Mouse (Mus musculus): ENCODE measurements at regions not wholly inside any gene's neighbourhood (a gene's known extent, or its start where the extent isn't known, plus 50 kb on each side); places are given as distances from the start of the nearest gene placed in this dataset.

DNA sequence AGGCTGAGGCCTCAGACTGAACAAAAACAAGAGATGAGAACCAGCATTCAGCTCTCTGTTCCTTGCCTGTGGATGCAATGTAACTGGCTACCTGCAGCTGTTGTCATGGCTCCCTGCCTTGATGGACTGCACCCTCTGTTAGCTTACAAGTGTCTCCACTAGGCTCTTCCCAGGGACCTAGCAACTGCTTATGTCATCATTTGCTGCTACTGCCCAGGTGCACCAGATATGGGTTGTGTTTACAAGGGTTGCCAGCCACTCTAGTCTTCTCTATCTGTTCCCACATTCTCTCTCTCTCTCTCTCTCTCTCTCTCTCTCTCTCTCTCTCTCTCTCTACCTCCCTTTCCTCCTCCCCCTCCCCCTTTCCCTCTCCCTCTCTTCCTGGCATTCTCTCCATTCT lies 126.4 kb downstream of the Matn1 start:
- H3K9me3 ChIP-seq (replicated peaks; ENCODE audit: low read length), result no peaks in the 10 kb centered on the region
- in situ Hi-C loops (cut with MboI; ENCODE audit: low pct_ligation_motif_present, low pct_unique_long_range_greater_than_20kb, low sequenced_read_pairs) (no loop called here), dilution Hi-C loops (cut with MboI; ENCODE audit: extremely low pct_ligation_motif_present, extremely low pct_unique_long_range_greater_than_20kb, low sequenced_read_pairs) (no loop called here)

DNA sequence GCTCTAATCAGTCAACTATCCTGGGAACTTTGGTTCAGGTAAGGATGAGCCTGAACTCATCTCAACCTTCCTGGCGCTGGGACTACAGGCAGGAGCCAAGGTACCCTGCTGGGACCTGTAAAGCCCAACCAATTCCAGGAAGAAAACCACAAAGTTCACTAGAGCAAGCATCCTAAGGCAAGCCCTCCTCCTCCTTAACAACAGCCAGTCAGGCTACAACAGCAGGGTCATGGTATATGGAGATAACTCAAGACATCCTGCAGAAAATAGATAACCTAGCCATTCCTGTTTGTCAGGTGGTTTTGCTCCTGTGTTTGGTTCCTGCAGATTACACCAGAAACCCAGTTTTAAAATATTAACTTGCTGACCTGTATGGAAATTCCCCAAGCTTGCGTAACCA lies 128.4 kb downstream of the Matn1 start:
- in situ Hi-C loops (cut with MboI; ENCODE audit: low pct_ligation_motif_present, low pct_unique_long_range_greater_than_20kb, low sequenced_read_pairs) (no loop called here), dilution Hi-C loops (cut with MboI; ENCODE audit: extremely low pct_ligation_motif_present, extremely low pct_unique_long_range_greater_than_20kb, low sequenced_read_pairs) (no loop called here)
- Histone ChIP-seq H3K9ac (ENCODE audit: insufficient read depth, low read depth) (no peak overlapping the region), H3K9me3 (replicated peaks; ENCODE audit: low read length) (no peaks in the 10 kb centered on the region), H3K36me3 (replicated peaks in 1 of 2; ENCODE audit: control insufficient read depth in 1 of 2, insufficient read depth in 1 of 2, low read length in 1 of 2) (no peaks in the 10 kb centered on the region), H3K4me1 (ENCODE audit: control insufficient read depth in 1 of 2, insufficient read depth in 2 of 2) (no peaks in the 10 kb centered on the region), H3K27ac (ENCODE audit: insufficient read depth, low read depth) (no peak overlapping the region), H3K4me3 (replicated peaks in 1 of 3; ENCODE audit: low read depth in 2 of 3, low read length in 2 of 3, poor library complexity in 1 of 3) (no peak overlapping the region), H3K4me2 (ENCODE audit: insufficient read depth, low read depth, poor library complexity, severe bottlenecking) (no peak overlapping the region), H3K27me3 (replicated peaks) (peaks cover 89% of the 10 kb centered on the region), H3K79me2 (replicated peaks; ENCODE audit: control insufficient read depth, extremely low read depth, insufficient read depth, poor library complexity, severe bottlenecking) (no peaks in the 10 kb centered on the region)
- TF ChIP-seq MAZ (IDR thresholded peaks at IDR 0.05; ENCODE audit: low read depth, low read length), result no peak
- no peak for TF ChIP-seq PAX5 (IDR thresholded peaks at IDR 0.05; ENCODE audit: low read length)
- no peak for TF ChIP-seq E2F4 (IDR thresholded peaks at IDR 0.05; ENCODE audit: insufficient replicate concordance, low read depth, low read length)
- TF ChIP-seq NRF1 (IDR thresholded peaks at IDR 0.05; ENCODE audit: low read depth, low read length), result no peak
- no peak for TF ChIP-seq CHD1 (IDR thresholded peaks at IDR 0.05; ENCODE audit: low read depth, low read length)
- TF ChIP-seq ZMIZ1 (IDR thresholded peaks at IDR 0.05; ENCODE audit: low read depth, low read length), result no peak
- TF ChIP-seq MAFK (IDR thresholded peaks at IDR 0.05; ENCODE audit: insufficient replicate concordance, low read length), result no peak
- TF ChIP-seq POLR2A (IDR thresholded peaks at IDR 0.05; ENCODE audit: low read depth, low read length), result no peak
- no peak for TF ChIP-seq MAX (IDR thresholded peaks at IDR 0.05; ENCODE audit: low read length)
- TF ChIP-seq RCOR1 (conservative IDR thresholded peaks at IDR 0.05; ENCODE audit: low read depth, low read length), result no peak
- TF ChIP-seq ZKSCAN1 (IDR thresholded peaks at IDR 0.05; ENCODE audit: borderline replicate concordance, low read depth, low read length), result no peak
- no peak for TF ChIP-seq HCFC1 (IDR thresholded peaks at IDR 0.05; ENCODE audit: low read depth, low read length)
- TF ChIP-seq NELFE (IDR thresholded peaks at IDR 0.05; ENCODE audit: low read depth, low read length), result no peak
- no peak for TF ChIP-seq SIN3A (IDR thresholded peaks at IDR 0.05; ENCODE audit: low read length)
- DNase-seq (ENCODE audit: extremely low read depth), result no peak

More for the DNA sequence above, 126.4 kb downstream of the Matn1 start:
- Histone ChIP-seq H3K4me3 (replicated peaks in 1 of 3; ENCODE audit: low read depth in 2 of 3, low read length in 2 of 3, poor library complexity in 1 of 3) (no peak overlapping the region), H3K36me3 (replicated peaks in 1 of 2; ENCODE audit: control insufficient read depth in 1 of 2, insufficient read depth in 1 of 2, low read length in 1 of 2) (no peaks in the 10 kb centered on the region), H3K27me3 (replicated peaks) (peaks cover 93% of the 10 kb centered on the region), H3K4me2 (ENCODE audit: insufficient read depth, low read depth, poor library complexity, severe bottlenecking) (no peak overlapping the region), H3K27ac (ENCODE audit: insufficient read depth, low read depth) (no peak overlapping the region), H3K9ac (ENCODE audit: insufficient read depth, low read depth) (no peak overlapping the region), H3K79me2 (replicated peaks; ENCODE audit: control insufficient read depth, extremely low read depth, insufficient read depth, poor library complexity, severe bottlenecking) (no peaks in the 10 kb centered on the region), H3K4me1 (ENCODE audit: control insufficient read depth in 1 of 2, insufficient read depth in 2 of 2) (no peaks in the 10 kb centered on the region)
- TF ChIP-seq PAX5 (IDR thresholded peaks at IDR 0.05; ENCODE audit: low read length) (no peak), NELFE (IDR thresholded peaks at IDR 0.05; ENCODE audit: low read depth, low read length) (no peak), ZC3H11A (IDR thresholded peaks at IDR 0.05; ENCODE audit: low read depth, low read length) (no peak), E2F4 (IDR thresholded peaks at IDR 0.05; ENCODE audit: insufficient replicate concordance, low read depth, low read length) (no peak), MAFK (IDR thresholded peaks at IDR 0.05; ENCODE audit: insufficient replicate concordance, low read length) (no peak), MEF2A (IDR thresholded peaks at IDR 0.05; ENCODE audit: borderline replicate concordance, low read depth, low read length) (no peak), MXI1 (IDR thresholded peaks at IDR 0.05; ENCODE audit: low read depth, low read length) (no peak), MYC (IDR thresholded peaks at IDR 0.05; ENCODE audit: low read depth, low read length) (no peak), ZNF384 (IDR thresholded peaks at IDR 0.05; ENCODE audit: low read depth, low read length) (no peak), ZMIZ1 (IDR thresholded peaks at IDR 0.05; ENCODE audit: low read depth, low read length) (no peak), ZKSCAN1 (IDR thresholded peaks at IDR 0.05; ENCODE audit: borderline replicate concordance, low read depth, low read length) (no peak), POLR2AphosphoS2 (IDR thresholded peaks at IDR 0.05; ENCODE audit: low read depth, low read length) (no peak), HCFC1 (IDR thresholded peaks at IDR 0.05; ENCODE audit: low read depth, low read length) (no peak), MAZ (IDR thresholded peaks at IDR 0.05; ENCODE audit: low read depth, low read length) (no peak), UBTF (IDR thresholded peaks at IDR 0.05; ENCODE audit: low read depth, low read length) (no peak), RAD21 (IDR thresholded peaks at IDR 0.05; ENCODE audit: low read depth, low read length) (no peak), ETS1 (conservative IDR thresholded peaks at IDR 0.05; ENCODE audit: low read depth, low read length) (no peak)
- no peak for DNase-seq (ENCODE audit: extremely low read depth)

Data from CH12.LX (cell line).